Mouse (Mus musculus) gastrocnemius, adult 2 months (tissue): ENCODE data around the gene Slc34a3. TPM values are rescaled to one million over a fixed set of nuclear protein-coding genes. Genes with fewer than 3 reads are reported as not detected.

Source experiments
- DNase-seq: peaks from one replicate; pipeline ENCODE4 v3.0.0; 2022
- H3K27ac ChIP-seq: fragments of 200-600 bp; 2 replicates; pipeline ENCODE4 v1.8.1; 2022; ENCODE audit warnings: mild to moderate bottlenecking
- H3K4me3 ChIP-seq: fragments of 200-600 bp; 2 replicates; pipeline ENCODE4 v1.8.1; 2022; ENCODE audit warnings: mild to moderate bottlenecking, moderate library complexity
- CTCF ChIP-seq: fragments of 200-600 bp; IDR thresholded peaks from 2 replicates; pipeline ENCODE4 v1.8.1; 2022; ENCODE audit warnings: antibody characterized with exemption, mild to moderate bottlenecking, moderate library complexity
- intact Hi-C: fragments of 180-260 bp; cut with DNase I; formaldehyde crosslinking; loops from one replicate; pipeline ENCODE4 v1.15.1; 2025
- total RNA-seq, 2 experiments: library from RNA; stranded (reverse); gene quantifications; 2 replicates each; pipeline ENCODE4 v1.2.3; 2021

Gene Slc34a3
- total RNA-seq, 2 experiments from 2014 or later, result not detected

DNA sequence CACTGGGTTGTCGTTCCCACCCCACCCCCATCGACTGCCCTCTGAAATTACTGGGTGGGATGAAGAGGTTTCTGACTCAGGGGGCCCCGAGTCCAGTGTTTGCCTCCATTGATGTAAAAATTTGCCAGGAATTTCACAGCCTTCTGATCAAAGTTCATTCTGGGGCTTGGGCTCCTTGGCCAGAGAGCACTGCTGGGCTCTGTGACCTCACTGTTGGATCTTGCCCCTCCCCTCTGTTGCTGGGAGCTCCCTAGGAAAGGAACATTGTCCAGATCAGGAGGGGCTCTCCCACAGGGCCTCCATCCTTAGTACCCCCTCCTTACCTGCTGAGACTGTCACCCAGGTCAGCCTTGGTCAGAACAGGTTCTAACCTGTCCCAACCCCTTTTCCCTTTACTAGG lies 19.7 kb downstream of the Slc34a3 start, which contains the start of gene Stpg3:
TSS of gene Stpg3 (minus strand) at position 194 of the 400 bp plus-strand sequence.
- Histone ChIP-seq H3K27ac (no peak within 1 kb of the TSS), H3K4me3 (no peak within 1 kb of the TSS)
- TF ChIP-seq CTCF, result no peak
- intact Hi-C loops, result no loop called here
- no peak for DNase-seq

DNA sequence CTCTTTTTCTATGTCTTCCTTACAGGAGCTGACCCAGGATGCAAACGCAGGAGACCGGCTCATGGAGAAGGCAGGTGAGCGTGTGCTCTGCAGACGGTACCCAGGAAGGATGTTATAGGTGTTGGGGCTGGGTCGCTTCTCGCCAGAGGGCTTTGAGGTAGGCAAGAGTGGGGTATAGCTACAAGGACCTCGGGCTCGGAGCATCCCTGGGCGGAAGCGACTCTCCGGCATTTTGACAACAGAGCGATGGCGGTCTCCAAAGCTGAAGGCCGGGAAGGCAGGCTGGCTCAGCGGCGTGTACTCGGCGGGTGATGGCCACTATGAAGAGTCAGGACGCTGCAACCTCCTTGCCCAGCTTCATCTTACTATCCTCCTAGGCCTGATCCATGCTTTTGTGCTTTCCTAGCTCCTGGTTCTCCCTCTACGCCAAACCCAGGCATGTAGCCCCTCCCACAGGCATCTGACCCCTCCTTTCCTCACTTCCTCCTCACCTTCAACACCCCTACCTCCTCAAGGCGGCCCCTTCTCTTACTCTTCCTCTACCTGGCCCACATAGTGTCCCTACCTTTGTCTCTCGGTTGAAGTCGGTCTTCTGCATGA lies 20.8 kb downstream of the Slc34a3 start:
- TF ChIP-seq CTCF, result no peak
- H3K27ac ChIP-seq, result no peak overlapping the region
- H3K4me3 ChIP-seq, result no peak overlapping the region
- intact Hi-C loops, result no loop called here
- no peak for DNase-seq

DNA sequence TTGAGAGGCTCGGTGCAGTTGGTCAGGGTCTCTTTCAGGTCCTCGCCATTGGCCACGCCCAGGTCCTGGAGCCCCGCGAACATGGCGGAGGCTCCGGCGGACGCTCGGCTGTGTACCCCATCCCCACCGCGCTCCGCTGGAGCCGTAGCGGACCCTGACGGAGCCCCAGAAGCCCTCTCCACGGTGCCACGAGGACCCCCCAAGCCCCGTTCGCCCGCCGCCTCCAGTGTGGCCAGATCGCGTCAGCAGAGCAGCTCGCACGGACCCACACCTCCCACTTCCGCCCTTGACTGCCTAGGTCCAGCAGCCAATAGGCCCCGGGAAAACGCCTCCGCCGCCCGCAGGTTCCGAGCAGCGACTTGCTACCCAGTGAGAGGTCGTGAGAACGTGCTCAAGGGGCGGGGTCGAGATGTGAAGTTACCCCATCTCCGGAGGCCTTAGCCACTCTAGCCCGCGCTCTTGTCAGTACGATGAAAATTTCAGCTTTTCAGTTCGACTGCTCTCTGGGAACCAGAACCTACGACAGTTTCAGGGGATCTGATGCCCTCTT lies 23.0 kb downstream of the Slc34a3 start, which contains the start of gene Nelfb:
TSS of gene Nelfb (minus strand) at position 369 of the 550 bp plus-strand sequence.
- intact Hi-C loops, result no loop called here
- H3K4me3 ChIP-seq, result peak within 1 kb of the TSS; percentile 99
- peak; percentile 93 for DNase-seq
- TF ChIP-seq CTCF, result no peak
- H3K27ac ChIP-seq, result peak within 1 kb of the TSS; percentile 97

DNA sequence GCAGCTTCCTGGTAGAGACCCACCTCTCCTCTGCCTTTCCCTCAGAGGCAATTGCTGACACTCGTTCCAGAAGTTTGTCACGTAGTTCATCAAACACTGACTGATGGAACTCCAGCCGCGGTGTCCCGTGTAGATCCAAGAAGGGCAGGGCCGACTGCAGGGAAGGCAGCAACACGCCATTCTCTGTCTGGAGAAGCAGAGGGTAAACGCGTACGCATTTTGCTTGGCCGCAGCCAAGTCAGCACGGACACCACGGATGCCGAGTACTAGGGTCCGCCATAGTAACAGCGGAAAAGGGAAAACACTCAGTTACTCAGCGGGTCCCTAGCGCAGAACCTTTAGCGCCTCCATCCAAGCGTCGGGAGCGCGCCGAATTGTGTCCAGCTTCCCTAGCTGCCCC lies 23.5 kb downstream of the Slc34a3 start:
- DNase-seq, result no peak
- peak overlapping the region; percentile 99 for H3K4me3 ChIP-seq
- peak overlapping the region; percentile 97 for H3K27ac ChIP-seq
- intact Hi-C loops, result no loop called here
- TF ChIP-seq CTCF, result no peak

DNA sequence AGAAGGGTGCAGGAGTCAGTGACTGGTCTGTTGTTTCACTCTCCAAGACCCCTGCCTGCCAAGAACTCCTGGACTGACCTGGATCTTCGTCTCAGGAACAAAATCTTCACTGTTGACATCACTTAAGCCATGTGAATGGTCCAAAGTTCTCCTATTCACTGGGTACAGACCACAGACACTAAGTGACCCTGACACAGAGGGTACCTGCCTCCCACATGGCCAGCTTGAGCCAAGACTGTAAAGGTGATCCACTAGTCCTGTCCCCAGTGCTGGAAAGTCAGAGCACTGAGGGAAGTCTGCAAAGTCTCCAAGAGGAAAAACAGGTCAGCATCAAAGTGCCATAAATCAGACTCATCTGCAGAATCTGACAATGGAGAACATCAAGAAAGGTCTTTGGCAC lies 26.6 kb downstream of the Slc34a3 start:
- Histone ChIP-seq H3K4me3 (no peak overlapping the region), H3K27ac (no peak overlapping the region)
- DNase-seq, result no peak
- no peak for TF ChIP-seq CTCF
- intact Hi-C loops, result no loop called here

DNA sequence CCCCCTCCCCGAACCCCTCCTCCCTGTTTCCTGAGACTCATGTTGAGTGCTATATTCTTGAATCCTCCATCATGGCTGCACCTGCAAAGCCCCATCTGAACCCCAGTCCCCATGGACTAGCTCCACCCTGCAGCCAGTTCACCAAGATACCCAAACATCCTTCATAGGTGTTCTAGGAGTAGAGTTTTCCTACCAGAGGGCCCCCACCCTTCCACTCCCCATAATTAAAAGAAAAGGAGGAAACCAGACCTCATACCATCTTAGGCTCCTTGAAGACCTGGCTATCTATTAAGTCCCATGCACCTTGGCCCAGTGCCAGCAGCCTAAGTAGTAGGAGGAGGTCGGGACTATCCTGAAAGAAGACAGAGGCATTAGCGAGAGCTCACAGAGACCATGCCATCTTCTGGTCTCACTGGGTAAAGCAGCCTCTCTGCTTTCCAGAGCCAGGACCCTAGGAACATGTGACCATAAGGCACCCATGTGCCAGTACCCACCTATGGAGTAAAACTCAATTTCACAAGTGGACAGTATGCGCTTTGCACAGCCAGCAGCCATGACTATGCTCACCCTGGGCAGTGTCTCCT lies 30.4 kb downstream of the Slc34a3 start:
- intact Hi-C loops, result no loop called here
- H3K4me3 ChIP-seq, result no peak overlapping the region
- no peak overlapping the region for H3K27ac ChIP-seq
- DNase-seq, result no peak
- no peak for TF ChIP-seq CTCF

DNA sequence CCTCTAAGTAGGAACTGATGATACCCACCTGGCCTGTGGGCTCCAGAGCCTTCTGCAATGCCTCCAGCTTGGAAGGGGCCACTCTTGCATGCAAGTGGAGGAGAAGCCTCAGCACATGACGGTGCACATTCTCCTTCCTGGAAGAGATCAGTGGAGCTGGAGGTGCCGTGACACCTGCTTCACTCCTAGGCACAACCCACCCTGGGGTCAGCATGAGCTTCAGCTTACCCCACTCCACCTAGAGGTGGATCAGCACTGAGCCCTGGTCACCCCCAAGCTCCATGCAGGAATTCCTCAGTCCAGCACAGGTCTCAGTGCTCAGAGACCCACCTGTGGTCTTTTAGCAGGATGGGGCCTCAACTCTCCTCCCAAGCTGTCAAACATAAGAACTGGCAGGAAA lies 33.5 kb downstream of the Slc34a3 start:
- TF ChIP-seq CTCF, result no peak
- H3K4me3 ChIP-seq, result no peak overlapping the region
- intact Hi-C loops, result no loop called here
- H3K27ac ChIP-seq, result no peak overlapping the region
- no peak for DNase-seq

DNA sequence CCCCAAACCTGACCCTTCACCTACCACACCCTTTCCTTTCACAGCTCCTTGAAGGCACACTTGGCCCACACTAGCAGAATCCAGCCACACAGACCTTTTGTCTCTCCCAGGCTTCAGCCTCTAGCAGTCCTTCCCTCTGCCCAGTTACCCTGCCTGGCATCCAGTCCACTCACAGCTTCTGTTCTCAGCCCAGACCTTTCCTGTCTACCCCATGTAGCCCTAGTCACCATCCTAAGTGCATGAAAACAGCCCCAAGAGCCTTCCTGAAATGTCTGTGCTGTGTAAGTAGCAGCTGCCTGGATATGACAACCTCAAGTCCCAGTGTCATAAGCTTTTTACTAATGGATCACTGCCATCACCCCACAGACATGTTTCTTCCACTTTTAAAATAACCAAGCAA lies 36.2 kb downstream of the Slc34a3 start:
- no peak for DNase-seq
- Histone ChIP-seq H3K27ac (peak overlapping the region; percentile 86), H3K4me3 (no peak overlapping the region)
- TF ChIP-seq CTCF, result no peak
- intact Hi-C loops, result no loop called here

DNA sequence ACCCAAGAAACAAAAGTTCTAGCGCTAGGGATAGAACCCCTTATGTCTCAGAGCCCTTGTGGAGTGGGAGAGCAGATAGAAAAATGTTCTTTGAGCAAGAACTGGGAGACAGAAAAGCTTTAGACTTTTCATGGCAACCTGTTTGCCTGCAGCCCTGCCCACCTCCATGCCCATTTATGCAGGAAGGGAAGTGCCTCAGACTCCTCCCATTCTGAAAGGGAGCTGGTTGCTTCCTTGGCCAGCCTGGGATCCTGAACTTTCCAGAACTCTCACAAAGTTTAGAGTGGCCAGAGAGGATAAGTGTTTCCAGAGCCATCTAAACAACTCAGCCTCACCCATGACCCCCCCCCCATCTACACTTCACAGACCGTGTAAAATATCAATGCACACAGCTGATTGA lies 37.0 kb downstream of the Slc34a3 start:
- TF ChIP-seq CTCF, result no peak
- DNase-seq, result no peak
- Histone ChIP-seq H3K27ac (peak overlapping the region; percentile 86), H3K4me3 (peak overlapping the region; percentile 69)
- intact Hi-C loops, result no loop called here

DNA sequence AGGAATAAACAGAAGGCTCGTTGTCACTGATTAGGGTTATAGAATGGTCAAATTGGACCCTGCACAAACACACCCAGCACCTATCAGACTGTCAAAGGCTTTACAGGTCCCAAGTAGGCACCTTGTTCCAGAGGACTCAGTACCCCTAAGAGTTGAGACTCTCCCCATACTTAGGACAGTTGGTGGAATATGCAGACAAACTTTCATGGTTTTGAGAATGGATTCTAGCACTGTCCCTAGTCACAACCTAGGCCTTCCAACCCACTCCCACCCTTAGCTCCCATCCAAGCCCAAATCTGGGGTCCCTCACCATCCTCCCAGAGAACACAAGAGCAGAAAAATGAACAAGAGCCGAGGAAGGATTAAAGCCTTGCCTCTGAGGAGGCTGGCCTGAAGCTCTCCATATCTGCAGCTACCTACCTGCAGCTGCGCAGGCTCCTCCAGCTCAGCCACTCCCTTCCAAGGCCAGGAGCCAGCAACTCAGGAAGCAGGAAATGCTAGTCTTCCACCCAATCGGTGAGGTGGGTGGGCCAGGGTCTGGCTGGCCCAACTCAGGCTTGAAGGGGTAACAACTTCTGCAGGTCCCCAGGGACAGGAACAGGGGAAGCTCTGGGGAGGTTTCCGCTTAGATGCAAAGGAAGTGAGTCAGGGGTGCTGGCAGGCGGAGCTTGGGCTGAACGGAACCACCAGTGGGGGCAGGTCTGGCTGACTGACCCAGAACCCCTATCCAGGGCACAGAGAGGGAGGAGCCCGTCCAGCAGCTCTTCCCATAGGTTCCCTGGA lies 37.8 kb downstream of the Slc34a3 start, which contains the start of gene Tor4a:
TSS of gene Tor4a (minus strand) at position 715 of the 783 bp plus-strand sequence.
- Histone ChIP-seq H3K27ac (peak within 1 kb of the TSS; percentile 86), H3K4me3 (peak within 1 kb of the TSS; percentile 69)
- intact Hi-C loops, result no loop called here
- DNase-seq, result peak; percentile 78
- no peak; the same call in 1 of the 2 replicates for TF ChIP-seq CTCF

DNA sequence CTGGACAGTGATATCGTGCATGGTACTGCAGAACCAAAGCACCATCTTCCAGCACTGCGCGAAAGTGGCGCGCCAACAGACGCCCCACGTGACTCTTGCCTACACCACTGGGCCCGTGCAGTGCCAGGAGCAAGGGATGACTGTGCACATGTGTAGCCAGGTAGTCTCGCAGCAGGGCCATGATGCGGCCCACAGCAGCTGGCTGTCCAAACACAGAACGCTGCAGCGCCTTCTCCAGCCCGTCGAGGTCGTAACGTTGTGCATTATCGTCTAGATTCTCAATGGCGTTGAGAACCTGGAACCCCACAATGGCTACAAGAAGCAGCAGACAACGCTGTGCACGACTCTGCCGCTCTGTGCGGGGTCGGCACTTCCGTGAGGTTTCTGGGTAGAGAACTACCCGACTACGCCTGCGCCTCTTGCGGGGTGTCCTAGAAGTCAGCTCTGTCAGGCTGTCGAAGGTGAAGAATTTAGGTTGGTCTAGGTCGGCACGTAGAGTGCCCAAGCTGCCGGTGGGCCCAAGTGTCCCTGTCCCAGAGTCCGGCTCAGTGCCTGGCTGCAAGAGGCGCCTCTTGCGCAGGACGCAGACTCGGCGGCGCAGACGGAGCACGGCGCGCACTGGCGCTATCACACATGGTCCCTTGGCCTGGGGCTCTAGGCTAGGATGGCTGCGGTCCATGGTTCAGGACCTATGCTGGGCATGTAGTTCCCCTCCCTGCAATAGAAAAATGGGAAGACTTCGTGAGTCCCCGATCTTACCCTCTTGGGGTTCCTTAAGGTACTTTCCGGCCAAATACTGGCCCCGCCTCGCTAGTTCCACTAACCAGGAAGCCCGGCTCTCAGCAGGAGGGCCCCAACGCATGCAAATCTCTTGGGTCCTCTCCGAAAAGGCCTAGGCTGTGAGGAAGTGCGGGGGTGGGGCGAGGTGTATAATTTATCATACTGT lies 38.7 kb downstream of the Slc34a3 start:
- intact Hi-C loops, result loop anchor here (2.0 kb wide), 1 partner anchor 59 kb away; the partner anchor contains the start of gene Tmem203
- Histone ChIP-seq H3K4me3 (peak overlapping the region; percentile 69), H3K27ac (peak overlapping the region; percentile 86)
- peak; percentile 63 for DNase-seq
- no peak for TF ChIP-seq CTCF
